Mouse (Mus musculus) NIH3T3 (cell line): ENCODE measurements around the gene Coq6.

Experiments
- DNase-seq: peaks from one replicate; pipeline ENCODE4 v3.0.0-alpha.2; 2012; ENCODE audit warnings: low read depth

Coq6 gene

GRCm38 (mm10) chr12:84396947-84397679 is 35.7 kb downstream of the Coq6 start:
- DNase-seq: no peak

GRCm38 (mm10) chr12:84397685-84398084 is 36.2 kb downstream of the Coq6 start:
- DNase-seq: no peak

GRCm38 (mm10) chr12:84398629-84399028 is 37.2 kb downstream of the Coq6 start:
- peak; percentile 78 for DNase-seq

GRCm38 (mm10) chr12:84399135-84399534 is 37.7 kb downstream of the Coq6 start:
- peak; percentile 26 for DNase-seq

- DNase-seq: no peak
Measured at GRCm38 (mm10) chr12:84399663-84400062, 38.2 kb downstream of the Coq6 start.

- DNase-seq: no peak
Measured at GRCm38 (mm10) chr12:84400068-84400467, 38.6 kb downstream of the Coq6 start.

- peak; percentile 50 for DNase-seq
Measured at GRCm38 (mm10) chr12:84400653-84401052, 39.2 kb downstream of the Coq6 start.

- no peak for DNase-seq
Measured at GRCm38 (mm10) chr12:84402923-84403322, 41.5 kb downstream of the Coq6 start.

GRCm38 (mm10) chr12:84404541-84404940 is 43.1 kb downstream of the Coq6 start:
- no peak for DNase-seq

GRCm38 (mm10) chr12:84407259-84407658 is 45.8 kb downstream of the Coq6 start:
- DNase-seq: no peak

- no peak for DNase-seq
Measured at GRCm38 (mm10) chr12:84407874-84408818, 46.7 kb downstream of the Coq6 start.

- DNase-seq: peak; percentile 93
Measured at GRCm38 (mm10) chr12:84408819-84409507, 47.5 kb downstream of the Coq6 start, which contains the start of the genes Entpd5 and Bbof1. Entpd5 (minus strand) TSS chr12:84409029. Bbof1 (plus strand) TSS chr12:84409071.

- peak; percentile 93 for DNase-seq
Measured at GRCm38 (mm10) chr12:84416834-84417604, 55.6 kb downstream of the Coq6 start, which contains the start of gene Rnf113a2. Rnf113a2 (plus strand) TSS chr12:84417196.

GRCm38 (mm10) chr12:84417605-84417922 is 56.1 kb downstream of the Coq6 start:
- DNase-seq: no peak
